Mouse (Mus musculus) stomach, embryonic 14.5 days (tissue): Measurements from ENCODE around the gene Ngef. TPM values are rescaled to one million over a fixed set of nuclear protein-coding genes. Genes with fewer than 3 reads are reported as not detected.

Source experiments
- ATAC-seq: fragments of 200-750 bp; cut with Nextera tagmentation; 2 replicates; pipeline ENCODE4 v1.8.0; 2017; ENCODE audit warnings: low read depth, moderate TSS enrichment; ENCODE audit not compliant: insufficient number of reproducible peaks, insufficient read depth, low FRiP score
- H3K27ac ChIP-seq: fragments of 300-500 bp; sonication (generic); 2 replicates; pipeline ENCODE4 v1.5.1; 2014; ENCODE audit warnings: mild to moderate bottlenecking, low read length, moderate library complexity, mixed read lengths
- H3K27me3 ChIP-seq: fragments of 300-500 bp; sonication (generic); 2 replicates; pipeline ENCODE4 v1.6.1; 2014; ENCODE audit warnings: low read length, control low read depth, mixed read lengths; ENCODE audit not compliant: control insufficient read depth, insufficient read depth
- H3K36me3 ChIP-seq: fragments of 300-500 bp; sonication (generic); 2 replicates; pipeline ENCODE4 v1.6.1; 2014; ENCODE audit warnings: mild to moderate bottlenecking, control low read depth, low read length, moderate library complexity, mixed read lengths; ENCODE audit not compliant: control insufficient read depth, insufficient read depth
- H3K4me1 ChIP-seq: fragments of 300-500 bp; sonication (generic); 2 replicates; pipeline ENCODE4 v1.6.1; 2014; ENCODE audit warnings: low read length, control low read depth, mixed read lengths; ENCODE audit not compliant: control insufficient read depth, insufficient read depth
- H3K4me2 ChIP-seq: fragments of 300-500 bp; sonication (generic); replicated peaks from 2 replicates; pipeline ENCODE4 v1.6.1; 2014; ENCODE audit warnings: low read depth, low read length, control low read depth
- H3K4me3 ChIP-seq: fragments of 300-500 bp; sonication (generic); 2 replicates; pipeline ENCODE4 v1.5.1; 2014; ENCODE audit warnings: low read depth, low read length, control low read depth
- H3K9ac ChIP-seq: fragments of 300-500 bp; sonication (generic); replicated peaks from 2 replicates; pipeline ENCODE4 v1.6.1; 2014; ENCODE audit warnings: low read depth, mild to moderate bottlenecking, control low read depth, low read length, moderate library complexity, mixed read lengths
- H3K9me3 ChIP-seq: fragments of 300-500 bp; sonication (generic); 2 replicates; pipeline ENCODE4 v1.6.1; 2016; ENCODE audit warnings: low read depth, low read length, control low read depth; ENCODE audit not compliant: control insufficient read depth
- WGBS: fragments of 180-500 bp; shearing (Covaris S2); extraction: QIAGEN DNeasy Blood & Tissue Kit; methylation state at CpG from one replicate; pipeline ENCODE4 v1.1.7; 2014; 5-methylcytosine and 5-hydroxymethylcytosine counted together
- polyA plus RNA-seq: library from polyadenylated mRNA; unstranded; fragments of >200 nt; fragmentation: Nextera tagmentation; extraction: Ambion mirVana; gene quantifications from 2 replicates; pipeline ENCODE4 v1.2.1, GENCODE M21; 2014

Gene Ngef
- polyA plus RNA-seq, 1 experiment from 2014 or later: 7.4 TPM

DNA sequence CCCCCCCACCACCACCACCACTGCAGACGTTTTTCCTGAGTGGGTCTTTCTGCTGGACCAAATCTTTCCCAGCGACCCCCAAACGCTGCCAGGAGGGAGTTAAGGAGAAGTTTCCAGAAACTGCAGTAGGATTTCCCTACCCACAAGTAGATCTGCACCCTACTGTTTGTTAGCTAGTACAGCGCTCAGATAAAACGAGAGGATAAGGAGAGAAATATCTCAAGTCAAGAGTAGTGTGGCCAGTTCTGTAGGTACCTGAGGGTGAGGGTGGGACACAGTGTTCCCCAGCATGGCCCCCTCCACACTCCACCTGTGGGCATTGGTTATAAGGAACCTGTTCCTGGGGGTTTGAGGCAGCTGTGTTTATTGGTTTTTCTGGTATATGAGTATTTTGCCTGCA, 62.8 kb downstream of the Ngef start:
- ATAC-seq: peak; percentile 34; the same call in 1 of the 2 replicates
- no peak overlapping the region for H3K9ac ChIP-seq
- peak overlapping the region; percentile 99; the same call in 1 of the 2 replicates for H3K4me2 ChIP-seq
- H3K27ac ChIP-seq: no peak overlapping the region
- H3K4me1 ChIP-seq: peaks cover 9% of the 10 kb centered on the region
- 19% methylated on average over 5 of the region's 5 CpGs for WGBS
- no peak overlapping the region for H3K4me3 ChIP-seq
- H3K27me3 ChIP-seq: peaks cover 11% of the 10 kb centered on the region; the same call in 1 of the 2 replicates
- no peaks in the 10 kb centered on the region for H3K9me3 ChIP-seq
- H3K36me3 ChIP-seq: no peaks in the 10 kb centered on the region

DNA sequence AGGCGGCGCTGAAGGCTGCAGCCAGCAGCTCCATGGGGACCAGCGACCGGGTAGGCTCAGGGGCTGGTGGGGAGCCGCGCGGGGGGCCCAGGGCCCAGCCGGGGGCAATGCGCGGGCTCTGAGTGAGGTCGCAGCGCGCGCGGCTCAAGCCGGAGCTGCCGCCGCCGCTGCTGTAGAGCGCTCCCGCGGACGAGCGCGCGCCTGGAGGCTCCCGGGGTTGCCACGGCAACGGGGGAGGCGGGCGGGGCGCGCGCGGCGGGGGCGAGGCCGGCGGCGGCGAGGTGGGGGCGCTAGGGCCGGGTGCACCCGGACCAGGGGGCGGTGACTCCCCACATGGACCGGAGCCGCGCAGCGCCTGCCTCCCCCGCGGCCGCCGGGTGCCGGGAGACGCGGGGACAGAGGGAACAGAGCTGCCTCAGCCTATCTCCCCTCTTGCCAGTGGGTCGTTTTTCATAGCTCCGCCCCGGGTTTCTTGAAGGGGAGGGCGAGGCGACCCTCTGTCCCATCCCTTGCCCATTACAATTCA, 63.4 kb downstream of the Ngef start:
- H3K9ac ChIP-seq: peak overlapping the region; percentile 43; the same call in 1 of the 2 replicates
- H3K36me3 ChIP-seq: no peaks in the 10 kb centered on the region
- WGBS: under 1% methylated on average over 40 of the region's 61 CpGs
- peaks cover 11% of the 10 kb centered on the region; the same call in 1 of the 2 replicates for H3K27me3 ChIP-seq
- peak overlapping the region; percentile 99 for H3K4me2 ChIP-seq
- ATAC-seq: peak; percentile 82
- peak overlapping the region; percentile 69 for H3K4me3 ChIP-seq
- H3K27ac ChIP-seq: no peak overlapping the region
- H3K4me1 ChIP-seq: peaks cover 9% of the 10 kb centered on the region
- no peaks in the 10 kb centered on the region for H3K9me3 ChIP-seq

DNA sequence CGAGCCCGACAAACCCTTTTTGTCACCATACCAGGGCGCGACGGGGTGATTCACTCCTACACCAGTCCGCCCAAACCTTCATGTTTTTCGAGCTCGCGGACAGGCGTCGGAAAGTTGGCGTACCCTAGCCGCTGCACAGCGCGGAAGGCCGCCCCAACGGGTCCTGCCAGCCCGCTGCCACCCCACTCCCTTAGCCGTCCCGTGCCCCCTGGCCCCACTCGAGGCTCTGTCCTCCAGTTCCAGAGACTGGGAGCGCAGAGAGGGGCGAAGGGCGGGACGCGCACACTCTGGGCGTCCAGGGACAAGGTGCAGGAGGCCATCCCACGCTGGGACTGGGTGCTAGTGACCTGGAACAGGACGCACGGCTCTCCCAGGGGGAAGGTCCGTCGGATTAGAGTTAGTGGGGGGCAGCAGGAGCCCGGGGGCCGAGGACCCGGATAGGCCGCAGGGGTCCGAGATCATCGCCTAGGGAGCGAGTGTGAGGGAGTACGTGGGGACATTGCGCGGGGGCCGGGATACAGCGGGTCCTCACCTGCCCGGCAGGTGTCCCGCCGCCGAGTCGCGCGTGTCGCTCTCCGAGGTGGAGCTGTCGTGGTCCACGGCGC, 64.0 kb downstream of the Ngef start, which contains the start of gene Neu2:
TSS of gene Neu2 (plus strand) at position 329 of the 605 bp plus-strand sequence.
- H3K36me3 ChIP-seq: no peaks in the 10 kb centered on the region
- H3K4me1 ChIP-seq: peaks cover 9% of the 10 kb centered on the region
- no peak within 1 kb of the TSS for H3K27ac ChIP-seq
- ATAC-seq: peak; percentile 51; the same call in 1 of the 2 replicates
- H3K4me3 ChIP-seq: peak within 1 kb of the TSS; percentile 69
- peak within 1 kb of the TSS; percentile 43; the same call in 1 of the 2 replicates for H3K9ac ChIP-seq
- peak within 1 kb of the TSS; percentile 99 for H3K4me2 ChIP-seq
- H3K27me3 ChIP-seq: peaks cover 11% of the 10 kb centered on the region; the same call in 1 of the 2 replicates
- 1% methylated on average over 54 of the region's 56 CpGs for WGBS
- H3K9me3 ChIP-seq: no peaks in the 10 kb centered on the region

DNA sequence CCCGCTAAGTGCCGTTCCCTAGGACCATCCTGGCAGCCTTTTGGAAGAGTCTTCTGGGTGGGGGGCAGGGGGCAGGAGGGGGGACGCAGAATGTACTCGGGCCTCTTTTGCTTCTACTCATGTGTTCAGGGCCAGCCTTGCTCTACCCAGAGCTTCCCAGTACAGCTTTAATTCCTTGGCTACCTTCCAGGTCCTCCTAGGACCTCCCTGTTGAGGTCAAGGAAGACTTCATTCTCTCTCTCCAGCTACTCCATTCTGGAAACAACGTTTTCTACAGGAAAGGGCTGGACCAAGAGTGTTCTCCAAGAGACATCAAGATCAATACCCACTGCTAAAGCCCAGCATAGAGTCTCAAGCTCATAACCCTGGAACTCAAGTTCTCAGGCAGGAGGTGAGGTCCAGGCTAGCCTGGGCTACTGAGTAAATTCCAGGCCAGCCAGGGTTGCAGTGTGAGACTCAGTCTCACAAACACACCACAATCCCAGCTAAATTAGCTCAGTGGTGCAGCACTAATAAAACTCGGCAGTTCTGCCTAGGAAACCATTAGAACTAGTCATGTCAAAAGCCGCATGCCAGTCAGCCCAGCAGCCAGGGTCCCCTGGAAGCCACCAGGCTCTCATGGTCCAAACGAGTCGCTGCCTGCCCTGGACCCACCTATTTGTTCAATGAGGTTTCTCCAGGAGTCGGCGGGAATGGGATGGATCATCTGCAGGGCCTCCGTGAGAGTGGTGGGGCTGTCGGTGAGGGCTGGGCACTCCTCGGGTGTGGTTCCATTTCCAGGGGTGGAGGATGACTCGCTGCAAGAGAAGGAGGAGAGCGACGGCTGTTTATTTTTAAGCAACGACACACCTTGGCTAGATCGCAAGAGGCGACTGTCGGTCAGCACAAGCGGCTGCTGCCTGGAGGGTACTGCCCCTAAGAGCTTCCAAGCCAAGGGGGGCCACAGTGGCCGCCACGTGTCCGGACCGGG, 64.8 kb downstream of the Ngef start:
- no peak for ATAC-seq

DNA sequence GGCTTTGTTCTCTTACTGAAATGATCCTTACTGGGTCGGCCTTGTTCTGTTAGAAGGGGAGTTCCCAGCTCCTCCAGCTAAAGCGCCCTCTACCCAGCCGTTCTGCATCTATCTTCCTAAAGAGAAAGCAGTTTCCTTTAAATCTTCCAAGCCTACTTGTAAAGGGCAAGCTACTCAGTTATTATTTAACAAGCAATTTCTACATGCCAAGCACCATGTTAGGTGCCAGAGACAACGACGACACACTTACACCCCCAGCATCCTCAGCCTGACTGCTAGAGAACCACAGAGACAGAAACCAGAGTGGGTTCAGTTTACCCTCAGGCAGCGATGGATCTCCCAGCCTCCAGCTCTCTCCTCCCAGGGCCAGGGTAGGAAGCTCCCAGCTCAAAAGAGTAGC, 65.8 kb downstream of the Ngef start:
- WGBS: 64% methylated on average over 6 of the region's 6 CpGs
- H3K4me2 ChIP-seq: no peak overlapping the region
- H3K36me3 ChIP-seq: no peaks in the 10 kb centered on the region
- no peak overlapping the region for H3K4me3 ChIP-seq
- H3K4me1 ChIP-seq: peaks cover 9% of the 10 kb centered on the region
- H3K9me3 ChIP-seq: no peaks in the 10 kb centered on the region
- H3K27me3 ChIP-seq: peaks cover 11% of the 10 kb centered on the region; the same call in 1 of the 2 replicates
- H3K9ac ChIP-seq: no peak overlapping the region
- no peak for ATAC-seq
- H3K27ac ChIP-seq: no peak overlapping the region

More for the DNA sequence above, 64.8 kb downstream of the Ngef start:
- Histone ChIP-seq H3K9ac (no peak overlapping the region), H3K4me1 (peaks cover 9% of the 10 kb centered on the region), H3K27ac (no peak overlapping the region), H3K4me2 (peak overlapping the region; percentile 99), H3K27me3 (peaks cover 11% of the 10 kb centered on the region; the same call in 1 of the 2 replicates), H3K4me3 (peak overlapping the region; percentile 69), H3K9me3 (no peaks in the 10 kb centered on the region), H3K36me3 (no peaks in the 10 kb centered on the region)
- 19% methylated on average over 26 of the region's 26 CpGs for WGBS

DNA sequence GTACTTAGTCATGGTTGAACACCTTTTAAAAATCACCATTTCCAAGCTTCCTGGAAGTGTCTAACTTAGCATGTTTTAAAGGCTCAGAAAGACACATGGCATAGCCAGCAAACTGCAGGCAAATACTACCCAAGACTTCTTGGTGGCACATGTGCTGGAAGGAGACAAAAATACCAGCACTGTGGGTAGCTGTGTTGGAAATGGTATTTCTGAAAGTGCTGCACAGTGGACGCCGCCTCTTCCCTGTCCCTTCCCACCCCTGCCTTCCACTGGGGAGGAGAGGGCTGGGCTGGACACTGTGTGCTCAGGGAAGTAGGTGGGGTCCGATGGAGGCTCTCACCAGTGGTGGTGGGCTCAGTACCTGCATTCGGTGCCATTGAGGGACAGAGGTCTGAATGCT, 68.1 kb downstream of the Ngef start:
- Histone ChIP-seq H3K9ac (no peak overlapping the region), H3K9me3 (no peaks in the 10 kb centered on the region), H3K4me3 (no peak overlapping the region), H3K4me2 (no peak overlapping the region), H3K27ac (no peak overlapping the region), H3K4me1 (peaks cover 9% of the 10 kb centered on the region), H3K36me3 (no peaks in the 10 kb centered on the region), H3K27me3 (peaks cover 7% of the 10 kb centered on the region; the same call in 1 of the 2 replicates)
- 91% methylated on average over 4 of the region's 4 CpGs for WGBS
- no peak for ATAC-seq

DNA sequence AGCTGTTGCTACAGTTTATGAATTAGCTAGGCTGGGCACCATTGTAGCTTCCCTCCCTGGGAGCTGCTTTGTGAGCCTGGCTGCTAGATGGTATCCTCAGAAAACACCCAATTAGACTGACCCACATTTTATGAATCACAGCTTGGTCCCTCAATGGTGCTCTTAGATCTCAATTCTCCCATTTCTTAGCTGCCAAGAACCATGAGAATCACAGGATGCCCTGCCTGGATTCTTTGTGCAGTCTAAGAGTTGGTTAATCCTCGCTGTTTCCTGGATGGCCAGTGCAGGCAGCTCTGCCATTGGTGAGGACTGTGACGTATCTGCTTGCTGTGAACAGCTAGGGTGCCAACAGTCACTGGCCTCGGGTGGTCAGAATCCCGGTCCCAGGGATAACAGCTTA, 80.1 kb downstream of the Ngef start:
- Histone ChIP-seq H3K27ac (no peak overlapping the region), H3K27me3 (no peaks in the 10 kb centered on the region), H3K4me1 (no peaks in the 10 kb centered on the region), H3K4me2 (no peak overlapping the region), H3K9me3 (no peaks in the 10 kb centered on the region), H3K9ac (no peak overlapping the region), H3K4me3 (no peak overlapping the region), H3K36me3 (no peaks in the 10 kb centered on the region)
- no peak for ATAC-seq
- 83% methylated on average over 4 of the region's 4 CpGs for whole genome bisulfite sequencing

DNA sequence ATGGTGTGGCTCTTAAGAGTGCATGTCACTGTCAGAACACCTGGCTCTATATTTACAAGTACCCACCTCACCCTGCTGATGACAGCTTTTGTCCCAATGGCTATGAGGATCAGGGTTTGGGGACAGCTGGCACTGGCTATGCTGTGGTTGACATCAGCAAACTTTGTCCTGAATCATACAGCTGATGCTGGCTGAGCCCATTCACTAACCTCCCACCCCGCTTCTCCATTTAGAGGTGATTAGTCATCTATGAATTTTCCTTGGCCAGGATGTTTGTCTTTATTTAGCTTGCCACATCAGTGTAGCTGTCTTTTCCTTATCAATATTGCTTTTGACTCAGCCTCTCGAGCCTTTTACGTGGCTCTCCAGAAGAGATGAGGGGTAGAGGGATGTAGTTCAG, 81.4 kb downstream of the Ngef start:
- Histone ChIP-seq H3K4me2 (no peak overlapping the region), H3K36me3 (no peaks in the 10 kb centered on the region), H3K9me3 (no peaks in the 10 kb centered on the region), H3K4me3 (no peak overlapping the region), H3K4me1 (no peaks in the 10 kb centered on the region), H3K27ac (no peak overlapping the region), H3K9ac (no peak overlapping the region), H3K27me3 (no peaks in the 10 kb centered on the region)
- 68% methylated on average over 3 of the region's 3 CpGs for WGBS
- no peak for ATAC-seq
